In the genomic region with DNA sequence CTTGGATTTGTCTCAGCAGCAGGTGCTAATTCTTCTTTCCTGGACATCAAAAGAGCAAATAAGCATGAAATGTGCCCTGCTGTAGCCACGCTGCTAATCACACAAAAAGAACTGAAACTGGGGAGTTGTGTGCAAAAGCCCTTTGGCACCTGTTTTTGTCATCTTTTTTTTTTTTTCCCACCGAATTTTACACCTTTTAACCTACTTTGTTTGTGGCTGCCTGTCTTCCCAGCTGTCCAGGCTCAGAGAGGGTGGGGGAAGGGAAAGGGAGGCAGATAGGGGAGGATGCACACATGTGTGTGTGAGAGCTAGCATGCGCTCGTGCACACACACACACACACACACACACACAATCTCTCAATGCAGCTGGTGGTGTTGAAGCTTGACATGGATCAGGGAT, we compare ENCODE assay signal across 27 mouse cellular contexts.
A peak's percentile ranks its signal among the peaks of the same experiment; 100 is the strongest.
DNase-seq lines count a peak whose midpoint lies in the region; ATAC-seq and TF ChIP-seq lines count a peak whose summit lies in the region.
"Had no signal": no experiment of that assay in that cellular context is flagged by ENCODE, and none has a peak within 500 bp of the region (broad histone marks: within the 10 kb centered on the region; RNA-seq: fewer than 3 reads in every experiment).

No protein-coding gene starts in this region.

- H3K27me3 ChIP-seq in heart, embryonic 16.5 days (ENCODE audit: control insufficient read depth, insufficient read depth, low read length) = no peaks in the 10 kb centered on the region
- H3K27me3 ChIP-seq in CH12.LX (replicated peaks) = no peaks in the 10 kb centered on the region
- H3K27me3 ChIP-seq in thymus, adult 2 months (ENCODE audit: control insufficient read depth, insufficient read depth, low read length) = no peaks in the 10 kb centered on the region
- H3K27me3 ChIP-seq: embryonic facial prominence, embryonic 12.5 days; hindbrain, embryonic 13.5 days; limb, embryonic 15.5 days; neural tube, embryonic 13.5 days had no signal

- H3K9me3 ChIP-seq in heart, embryonic 16.5 days (replicated peaks; ENCODE audit: control insufficient read depth, low read length) = no peaks in the 10 kb centered on the region
- H3K9me3 ChIP-seq in CH12.LX (replicated peaks; ENCODE audit: low read length) = no peaks in the 10 kb centered on the region
- H3K9me3 ChIP-seq: embryonic facial prominence, embryonic 12.5 days; forebrain, embryonic 10.5 days; hindbrain, embryonic 13.5 days; limb, embryonic 10.5 days; limb, embryonic 15.5 days; neural tube, embryonic 13.5 days had no signal

- dilution Hi-C loops in CH12.LX (cut with MboI; ENCODE audit: extremely low pct_ligation_motif_present, extremely low pct_unique_long_range_greater_than_20kb, low sequenced_read_pairs) = no loop called here

- no peaks in the 10 kb centered on the region for H3K79me2 ChIP-seq in CH12.LX (replicated peaks; ENCODE audit: control insufficient read depth, extremely low read depth, insufficient read depth, poor library complexity, severe bottlenecking)

- in situ Hi-C loops in CH12.LX (cut with MboI; ENCODE audit: low pct_ligation_motif_present, low pct_unique_long_range_greater_than_20kb, low sequenced_read_pairs) = no loop called here

- no peak for TF ChIP-seq POLR2A in CH12.LX (IDR thresholded peaks at IDR 0.05; ENCODE audit: low read depth, low read length)
- TF ChIP-seq POLR2A in thymus, adult 2 months (IDR thresholded peaks at IDR 0.05; ENCODE audit: control insufficient read depth, extremely low read depth, insufficient read depth, low read length, poor library complexity) = no peak

- no peak for TF ChIP-seq CTCF in CH12.LX (conservative IDR thresholded peaks at IDR 0.05 in 1 of 2, IDR thresholded peaks at IDR 0.05 in 1 of 2; ENCODE audit: low read depth in 2 of 2, low read length in 2 of 2)
- TF ChIP-seq CTCF in thymus, adult 2 months (IDR thresholded peaks at IDR 0.05; ENCODE audit: borderline replicate concordance, control insufficient read depth, extremely low read depth, insufficient read depth, low read length, poor library complexity) = no peak

- H3K36me3 ChIP-seq in heart, embryonic 16.5 days (ENCODE audit: control insufficient read depth, insufficient read depth) = no peaks in the 10 kb centered on the region
- no peaks in the 10 kb centered on the region for H3K36me3 ChIP-seq in CH12.LX (replicated peaks in 1 of 2; ENCODE audit: control insufficient read depth in 1 of 2, insufficient read depth in 1 of 2, low read length in 1 of 2)
- H3K36me3 ChIP-seq in thymus, adult 2 months (ENCODE audit: control insufficient read depth, insufficient read depth, low read length) = no peaks in the 10 kb centered on the region
- H3K36me3 ChIP-seq: embryonic facial prominence, embryonic 12.5 days; forebrain, embryonic 10.5 days; hindbrain, embryonic 13.5 days; limb, embryonic 10.5 days; limb, embryonic 15.5 days; neural tube, embryonic 13.5 days had no signal

- ATAC-seq in heart, embryonic 16.5 days (replicated peaks; ENCODE audit: extremely low read depth, insufficient read depth, low FRiP score) = peak; percentile 55; the same call in 1 of the 2 replicates
- ATAC-seq: forebrain, postnatal 0 days; intestine, postnatal 0 days had no signal

- no peak overlapping the region for H3K4me2 ChIP-seq in heart, embryonic 16.5 days (ENCODE audit: low read depth, low read length)
- no peak overlapping the region for H3K4me2 ChIP-seq in CH12.LX (ENCODE audit: insufficient read depth, low read depth, poor library complexity, severe bottlenecking)
- H3K4me2 ChIP-seq: embryonic facial prominence, embryonic 12.5 days; hindbrain, embryonic 13.5 days; limb, embryonic 15.5 days; neural tube, embryonic 13.5 days had no signal

- H3K4me3 ChIP-seq in heart, embryonic 16.5 days (ENCODE audit: low read length) = no peak overlapping the region
- H3K4me3 ChIP-seq in CH12.LX (replicated peaks in 1 of 3; ENCODE audit: low read depth in 2 of 3, low read length in 2 of 3, poor library complexity in 1 of 3) = no peak overlapping the region
- no peak overlapping the region for H3K4me3 ChIP-seq in thymus, adult 2 months (ENCODE audit: control insufficient read depth, insufficient read depth, low read length)
- H3K4me3 ChIP-seq: embryonic facial prominence, embryonic 12.5 days; forebrain, embryonic 10.5 days; hindbrain, embryonic 13.5 days; limb, embryonic 10.5 days; limb, embryonic 15.5 days; neural tube, embryonic 13.5 days had no signal

- no peak overlapping the region for H3K9ac ChIP-seq in heart, embryonic 16.5 days (ENCODE audit: low read length)
- no peak overlapping the region for H3K9ac ChIP-seq in CH12.LX (ENCODE audit: insufficient read depth, low read depth)
- H3K9ac ChIP-seq: embryonic facial prominence, embryonic 12.5 days; forebrain, postnatal 0 days; hindbrain, embryonic 13.5 days; limb, embryonic 15.5 days; liver, embryonic 14.5 days; neural tube, embryonic 13.5 days had no signal

- no peaks in the 10 kb centered on the region for H3K4me1 ChIP-seq in heart, embryonic 16.5 days (ENCODE audit: control insufficient read depth, insufficient read depth, low read length)
- peaks cover 2 to 10% of the 10 kb centered on the region in 2 experiments for H3K4me1 ChIP-seq in CH12.LX (ENCODE audit: control insufficient read depth in 1 of 2, insufficient read depth in 2 of 2)
- peaks cover 16% of the 10 kb centered on the region for H3K4me1 ChIP-seq in thymus, adult 2 months (replicated peaks; ENCODE audit: control insufficient read depth, insufficient read depth, low read length)
- H3K4me1 ChIP-seq: embryonic facial prominence, embryonic 12.5 days; forebrain, embryonic 10.5 days; hindbrain, embryonic 13.5 days; limb, embryonic 10.5 days; limb, embryonic 15.5 days; neural tube, embryonic 13.5 days had no signal

- no peak for DNase-seq in heart, postnatal 4 days
- DNase-seq in CH12.LX (ENCODE audit: extremely low read depth) (no peak), adipocyte (ENCODE audit: low spot score) (no peak)
- DNase-seq in thymus, adult 2 months = peak; percentile 46
- peak; percentile 28 to 62 for DNase-seq in thymus, postnatal 36 days
- no peak for DNase-seq in layer of hippocampus, adult 9-10 months (ENCODE audit: low spot score)
- DNase-seq: adrenal gland, postnatal 10 days; cerebellum, adult 11-12 months; cerebellum, adult 9-11 months; embryo, embryonic 11 days; forebrain, postnatal 0 days; heart, postnatal 36 days; kidney, adult 9 months; kidney, postnatal 10 days; layer of hippocampus, adult 9-11 months; lung, adult 2 months; lung, postnatal 10 days had no signal

- no peak; the same call in 1 of the 2 replicates for TF ChIP-seq EP300 in CH12.LX (IDR thresholded peaks at IDR 0.05; ENCODE audit: low read length)

- 68% methylated on average over 4 of the region's 4 CpGs for WGBS in heart, embryonic 16.5 days
- 10% methylated on average over 4 of the region's 4 CpGs for WGBS in thymus, adult 2 months

- H3K27ac ChIP-seq in heart, embryonic 16.5 days (ENCODE audit: low read length) = no peak overlapping the region
- H3K27ac ChIP-seq in CH12.LX (ENCODE audit: insufficient read depth, low read depth) = no peak overlapping the region
- H3K27ac ChIP-seq in thymus, adult 2 months (ENCODE audit: control insufficient read depth, insufficient read depth, low read length) = no peak overlapping the region; the same call in 1 of the 2 replicates
- H3K27ac ChIP-seq: embryonic facial prominence, embryonic 12.5 days; forebrain, embryonic 10.5 days; hindbrain, embryonic 13.5 days; limb, embryonic 10.5 days; limb, embryonic 15.5 days; liver, embryonic 14.5 days; macrophage; neural tube, embryonic 13.5 days had no signal

- TF ChIP-seq RAD21 in CH12.LX (IDR thresholded peaks at IDR 0.05; ENCODE audit: low read depth, low read length) = no peak

TF ChIP-seq in CH12.LX, 34 proteins besides CTCF, POLR2A, EP300 and RAD21:
- no peak for TF ChIP-seq MAFK (IDR thresholded peaks at IDR 0.05; ENCODE audit: insufficient replicate concordance, low read length)
- TF ChIP-seq JUND (conservative IDR thresholded peaks at IDR 0.05; ENCODE audit: low read depth, low read length) = no peak
- no peak for TF ChIP-seq MYC (IDR thresholded peaks at IDR 0.05; ENCODE audit: low read depth, low read length)
- no peak for TF ChIP-seq GABPA (IDR thresholded peaks at IDR 0.05; ENCODE audit: insufficient replicate concordance, low read depth, low read length)
- TF ChIP-seq RCOR1 (conservative IDR thresholded peaks at IDR 0.05; ENCODE audit: low read depth, low read length) = no peak
- TF ChIP-seq ZMIZ1 (IDR thresholded peaks at IDR 0.05; ENCODE audit: low read depth, low read length) = no peak
- no peak for TF ChIP-seq NRF1 (IDR thresholded peaks at IDR 0.05; ENCODE audit: low read depth, low read length)
- TF ChIP-seq ZNF384 (IDR thresholded peaks at IDR 0.05; ENCODE audit: low read depth, low read length) = peak; percentile 64
- 0 out of 2 replicates have a peak, but pooled peaks have one; percentile 17 for TF ChIP-seq CHD2 (IDR thresholded peaks at IDR 0.05; ENCODE audit: low read length)
- no peak for TF ChIP-seq MXI1 (IDR thresholded peaks at IDR 0.05; ENCODE audit: low read depth, low read length)
TF ChIP-seq in CH12.LX: peak in this region for 2.

Comparison
In these comparisons a context has a peak if more than half of its experiments do, and no peak if none do; other contexts are left out.
1. DNase-seq: peak in thymus, adult 2 months (single experiment) and thymus, postnatal 36 days (2 of 2); none in heart, postnatal 4 days (single experiment), CH12.LX (single experiment), adipocyte (single experiment) and layer of hippocampus, adult 9-10 months (single experiment).